Mouse (Mus musculus) stomach, embryonic 14.5 days (tissue): Measurements from ENCODE around the gene Atp8a1. TPM values are rescaled to one million over a fixed set of nuclear protein-coding genes. Genes with fewer than 3 reads are reported as not detected.

Experiments used
- ATAC-seq: fragments of 200-750 bp; cut with Nextera tagmentation; 2 replicates; pipeline ENCODE4 v1.8.0; 2017; ENCODE audit warnings: low read depth, moderate TSS enrichment; ENCODE audit not compliant: insufficient number of reproducible peaks, insufficient read depth, low FRiP score
- H3K27ac ChIP-seq: fragments of 300-500 bp; sonication (generic); 2 replicates; pipeline ENCODE4 v1.5.1; 2014; ENCODE audit warnings: mild to moderate bottlenecking, low read length, moderate library complexity, mixed read lengths
- H3K27me3 ChIP-seq: fragments of 300-500 bp; sonication (generic); 2 replicates; pipeline ENCODE4 v1.6.1; 2014; ENCODE audit warnings: low read length, control low read depth, mixed read lengths; ENCODE audit not compliant: control insufficient read depth, insufficient read depth
- H3K36me3 ChIP-seq: fragments of 300-500 bp; sonication (generic); 2 replicates; pipeline ENCODE4 v1.6.1; 2014; ENCODE audit warnings: mild to moderate bottlenecking, control low read depth, low read length, moderate library complexity, mixed read lengths; ENCODE audit not compliant: control insufficient read depth, insufficient read depth
- H3K4me1 ChIP-seq: fragments of 300-500 bp; sonication (generic); 2 replicates; pipeline ENCODE4 v1.6.1; 2014; ENCODE audit warnings: low read length, control low read depth, mixed read lengths; ENCODE audit not compliant: control insufficient read depth, insufficient read depth
- H3K4me2 ChIP-seq: fragments of 300-500 bp; sonication (generic); replicated peaks from 2 replicates; pipeline ENCODE4 v1.6.1; 2014; ENCODE audit warnings: low read depth, low read length, control low read depth
- H3K4me3 ChIP-seq: fragments of 300-500 bp; sonication (generic); 2 replicates; pipeline ENCODE4 v1.5.1; 2014; ENCODE audit warnings: low read depth, low read length, control low read depth
- H3K9ac ChIP-seq: fragments of 300-500 bp; sonication (generic); replicated peaks from 2 replicates; pipeline ENCODE4 v1.6.1; 2014; ENCODE audit warnings: low read depth, mild to moderate bottlenecking, control low read depth, low read length, moderate library complexity, mixed read lengths
- H3K9me3 ChIP-seq: fragments of 300-500 bp; sonication (generic); 2 replicates; pipeline ENCODE4 v1.6.1; 2016; ENCODE audit warnings: low read depth, low read length, control low read depth; ENCODE audit not compliant: control insufficient read depth
- WGBS: fragments of 180-500 bp; shearing (Covaris S2); extraction: QIAGEN DNeasy Blood & Tissue Kit; methylation state at CpG from one replicate; pipeline ENCODE4 v1.1.7; 2014; 5-methylcytosine and 5-hydroxymethylcytosine counted together
- polyA plus RNA-seq: library from polyadenylated mRNA; unstranded; fragments of >200 nt; fragmentation: Nextera tagmentation; extraction: Ambion mirVana; gene quantifications from 2 replicates; pipeline ENCODE4 v1.2.1, GENCODE M21; 2014

The Atp8a1 gene
- polyA plus RNA-seq, 1 experiment from 2014 or later = 8.6 TPM

- no peaks in the 10 kb centered on the region for H3K36me3 ChIP-seq
- no peak overlapping the region for H3K4me3 ChIP-seq
- 74% methylated on average over 8 of the region's 8 CpGs for WGBS
- no peaks in the 10 kb centered on the region for H3K9me3 ChIP-seq
- ATAC-seq = no peak
- H3K4me2 ChIP-seq = no peak overlapping the region
- no peak overlapping the region for H3K9ac ChIP-seq
- no peak overlapping the region for H3K27ac ChIP-seq
- no peaks in the 10 kb centered on the region for H3K4me1 ChIP-seq
- no peaks in the 10 kb centered on the region for H3K27me3 ChIP-seq
Measured at GRCm38 (mm10) chr5:67800801-67801200, 46.4 kb downstream of the Atp8a1 start.

- ATAC-seq = no peak
- H3K4me1 ChIP-seq = no peaks in the 10 kb centered on the region
- WGBS = 75% methylated on average over 7 of the region's 7 CpGs
Measured at GRCm38 (mm10) chr5:67799785-67800184, 47.4 kb downstream of the Atp8a1 start.

GRCm38 (mm10) chr5:67798348-67798747, 48.9 kb downstream of the Atp8a1 start:
- Histone ChIP-seq H3K4me1 (no peaks in the 10 kb centered on the region), H3K27ac (no peak overlapping the region), H3K9me3 (no peaks in the 10 kb centered on the region), H3K27me3 (no peaks in the 10 kb centered on the region), H3K36me3 (no peaks in the 10 kb centered on the region), H3K9ac (no peak overlapping the region), H3K4me2 (no peak overlapping the region), H3K4me3 (no peak overlapping the region)
- 88% methylated on average over 4 of the region's 4 CpGs for WGBS
- no peak for ATAC-seq

More at GRCm38 (mm10) chr5:67799785-67800184, 47.4 kb downstream of the Atp8a1 start:
- no peaks in the 10 kb centered on the region for H3K9me3 ChIP-seq
- no peak overlapping the region for H3K9ac ChIP-seq
- no peaks in the 10 kb centered on the region for H3K27me3 ChIP-seq
- H3K4me2 ChIP-seq = no peak overlapping the region
- no peak overlapping the region for H3K4me3 ChIP-seq
- no peaks in the 10 kb centered on the region for H3K36me3 ChIP-seq
- no peak overlapping the region for H3K27ac ChIP-seq

GRCm38 (mm10) chr5:67797006-67797958, 50.0 kb downstream of the Atp8a1 start:
- Histone ChIP-seq H3K4me1 (no peaks in the 10 kb centered on the region), H3K27me3 (no peaks in the 10 kb centered on the region), H3K4me3 (no peak overlapping the region), H3K27ac (no peak overlapping the region), H3K9ac (no peak overlapping the region), H3K4me2 (no peak overlapping the region), H3K36me3 (no peaks in the 10 kb centered on the region), H3K9me3 (no peaks in the 10 kb centered on the region)
- 62% methylated on average over 14 of the region's 14 CpGs for WGBS
- ATAC-seq = peak; percentile 58; the same call in 1 of the 2 replicates

- Histone ChIP-seq H3K4me2 (no peak overlapping the region), H3K27me3 (no peaks in the 10 kb centered on the region), H3K9me3 (no peaks in the 10 kb centered on the region), H3K27ac (no peak overlapping the region), H3K4me1 (no peaks in the 10 kb centered on the region), H3K9ac (no peak overlapping the region), H3K4me3 (no peak overlapping the region), H3K36me3 (no peaks in the 10 kb centered on the region)
- ATAC-seq = no peak
- whole genome bisulfite sequencing = 87% methylated on average over 10 of the region's 10 CpGs
Measured at GRCm38 (mm10) chr5:67794129-67794800, 53.0 kb downstream of the Atp8a1 start.

- H3K9me3 ChIP-seq = no peaks in the 10 kb centered on the region
- no peak overlapping the region for H3K9ac ChIP-seq
- no peak overlapping the region for H3K4me3 ChIP-seq
- H3K4me1 ChIP-seq = no peaks in the 10 kb centered on the region
- 72% methylated on average over 7 of the region's 7 CpGs for WGBS
- H3K36me3 ChIP-seq = no peaks in the 10 kb centered on the region
- ATAC-seq = no peak
- H3K27ac ChIP-seq = no peak overlapping the region
- no peaks in the 10 kb centered on the region for H3K27me3 ChIP-seq
- H3K4me2 ChIP-seq = no peak overlapping the region
Measured at GRCm38 (mm10) chr5:67782775-67783174, 64.5 kb downstream of the Atp8a1 start.

- Histone ChIP-seq H3K27me3 (no peaks in the 10 kb centered on the region), H3K4me3 (no peak overlapping the region), H3K4me1 (no peaks in the 10 kb centered on the region), H3K4me2 (no peak overlapping the region), H3K9me3 (no peaks in the 10 kb centered on the region), H3K9ac (no peak overlapping the region), H3K27ac (no peak overlapping the region), H3K36me3 (no peaks in the 10 kb centered on the region)
- 78% methylated on average over 8 of the region's 8 CpGs for WGBS
- ATAC-seq = no peak
Measured at GRCm38 (mm10) chr5:67778026-67778425, 69.2 kb downstream of the Atp8a1 start.

GRCm38 (mm10) chr5:67774186-67774585, 73.0 kb downstream of the Atp8a1 start:
- no peaks in the 10 kb centered on the region for H3K4me1 ChIP-seq
- no peak overlapping the region for H3K4me2 ChIP-seq
- no peaks in the 10 kb centered on the region for H3K36me3 ChIP-seq
- no peaks in the 10 kb centered on the region for H3K9me3 ChIP-seq
- 92% methylated on average over 2 of the region's 2 CpGs for WGBS
- H3K9ac ChIP-seq = no peak overlapping the region
- no peak for ATAC-seq
- no peak overlapping the region for H3K4me3 ChIP-seq
- no peak overlapping the region for H3K27ac ChIP-seq
- H3K27me3 ChIP-seq = no peaks in the 10 kb centered on the region
